Mouse (Mus musculus) lung, postnatal 14 days (tissue): ENCODE results near the gene Cep89.

ENCODE experiments used
- DNase-seq: peaks from one replicate; pipeline ENCODE4 v3.0.0; 2021

The Cep89 gene

DNA sequence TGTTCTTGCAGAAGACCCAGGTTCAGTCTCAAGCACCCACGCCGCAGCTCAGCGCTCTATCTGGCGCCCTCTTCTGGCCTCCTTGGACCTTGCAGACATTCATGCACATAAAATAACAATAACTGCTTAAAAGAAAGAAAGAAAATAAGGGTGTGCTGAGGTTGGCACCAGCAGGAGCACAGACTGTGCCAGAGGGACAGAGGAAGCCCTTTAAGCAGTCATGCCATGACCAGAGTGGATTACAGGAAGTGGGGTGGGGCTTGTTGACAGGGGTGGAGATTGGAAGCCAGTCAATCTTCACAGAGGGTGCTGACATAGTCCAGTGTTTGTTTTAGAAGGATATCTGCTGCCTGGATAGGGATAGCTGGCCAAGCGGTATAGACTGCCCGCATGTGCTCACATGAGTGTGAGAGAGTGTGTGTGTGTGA, 10.3 kb upstream of the Cep89 start:
- DNase-seq: peak; percentile 49

GRCm38 (mm10) chr7:35388694-35389093, 8.1 kb upstream of the Cep89 start:
- no peak for DNase-seq

DNA sequence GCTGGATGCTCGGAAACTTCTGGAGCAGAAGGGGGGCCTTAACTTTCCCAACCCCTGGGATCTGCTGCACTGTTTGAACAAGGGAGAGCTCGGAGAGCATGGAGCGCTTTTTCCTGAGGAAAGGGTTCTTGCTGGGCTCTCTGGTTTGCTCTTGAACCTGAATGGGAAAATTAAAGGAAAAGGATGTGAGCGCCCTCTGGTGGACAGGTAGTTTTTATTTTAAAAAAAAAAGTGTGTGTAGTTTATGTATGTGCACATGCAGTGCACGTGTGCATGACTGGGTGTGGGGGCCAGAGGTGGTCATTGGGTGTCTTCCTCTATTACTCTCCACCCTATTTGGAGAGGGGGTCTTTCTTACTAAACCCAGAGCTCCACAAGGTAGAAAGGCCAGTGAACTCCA, 3.9 kb upstream of the Cep89 start:
- peak; percentile 58 for DNase-seq

DNA sequence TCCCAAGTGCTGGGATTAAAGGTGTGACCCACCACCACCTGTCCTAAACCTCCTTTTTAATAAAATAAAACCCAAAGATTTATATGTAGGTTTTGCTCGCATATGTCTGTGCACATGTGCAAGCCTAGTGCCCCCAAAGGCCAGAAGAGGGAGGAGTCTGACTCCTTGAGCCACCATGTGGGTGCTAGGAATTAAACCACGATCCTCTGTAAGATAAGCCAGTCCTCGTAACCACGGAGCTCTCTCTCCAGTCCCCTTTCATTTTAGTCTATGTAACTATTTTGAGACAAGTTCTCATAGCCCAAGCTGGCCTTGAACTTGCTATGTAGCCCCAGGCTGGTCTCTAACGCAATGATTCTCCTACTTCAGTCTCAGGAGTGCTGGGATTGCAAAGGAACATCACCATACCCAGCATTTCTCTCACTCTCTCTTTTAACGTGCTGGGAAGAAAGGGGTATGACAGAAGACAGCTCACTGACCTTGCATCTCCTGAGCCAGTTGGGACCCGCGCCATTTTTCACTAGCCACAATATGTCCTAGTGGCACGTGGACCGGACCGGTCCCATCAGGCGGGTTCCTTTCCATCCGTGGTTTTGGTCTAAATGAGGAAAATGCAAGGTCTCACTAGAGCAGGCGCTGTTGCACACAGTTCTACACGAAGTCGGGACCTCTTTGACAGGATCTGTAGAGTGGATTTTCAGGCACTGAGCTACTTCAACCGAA, 940 bp upstream of the Cep89 start:
- no peak for DNase-seq

- DNase-seq: no peak
These were observed 4.3 kb downstream of the Cep89 start for GRCm38 (mm10) chr7:35401169-35401568.

- no peak for DNase-seq
These were observed 18.4 kb downstream of the Cep89 start for GRCm38 (mm10) chr7:35415226-35415625.

DNA sequence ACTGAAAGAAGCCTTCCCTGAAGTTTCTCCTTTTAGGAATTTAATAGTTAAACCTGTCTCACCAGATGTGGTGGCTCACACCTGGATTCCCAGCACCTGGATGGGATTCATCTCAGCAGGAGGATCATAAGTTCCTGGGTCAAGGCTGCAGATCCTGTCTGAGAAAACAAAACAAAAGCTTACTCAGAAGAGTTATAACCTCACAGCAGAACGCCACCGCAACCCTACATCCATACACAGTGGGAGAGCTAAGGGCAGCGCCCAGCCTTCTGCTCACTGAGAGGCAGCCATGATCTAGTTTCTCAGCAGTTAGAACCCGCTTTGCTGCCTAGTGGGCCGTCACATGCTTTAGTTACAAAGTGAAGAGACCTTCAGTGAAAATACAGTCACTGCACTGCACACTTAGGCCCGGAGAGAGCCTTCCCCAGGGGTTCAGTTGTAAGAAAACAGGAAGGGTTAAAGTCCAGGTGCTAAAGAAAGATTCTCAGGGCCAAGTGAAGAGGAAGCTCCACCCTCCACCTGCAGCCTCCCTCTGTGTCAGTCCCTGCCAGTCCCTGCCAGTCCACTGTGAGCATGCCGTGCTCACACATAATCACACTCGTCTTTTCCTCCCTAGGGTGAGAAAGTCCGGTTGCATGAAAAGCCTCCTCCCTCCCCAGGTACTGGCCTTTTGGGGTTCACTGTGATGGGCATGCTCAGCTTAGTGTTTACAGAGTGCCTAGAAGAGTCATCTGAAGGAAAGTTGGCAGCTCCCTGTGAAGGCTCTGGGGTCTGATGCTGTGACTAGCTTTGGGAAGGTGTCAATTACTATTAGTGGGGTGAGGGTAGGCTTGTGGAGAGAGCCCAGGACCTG, 19.2 kb downstream of the Cep89 start:
- DNase-seq: no peak

- no peak for DNase-seq
These were observed 19.8 kb downstream of the Cep89 start for GRCm38 (mm10) chr7:35416654-35416948.

- no peak for DNase-seq
These were observed 26.2 kb downstream of the Cep89 start for GRCm38 (mm10) chr7:35423071-35423470.

DNA sequence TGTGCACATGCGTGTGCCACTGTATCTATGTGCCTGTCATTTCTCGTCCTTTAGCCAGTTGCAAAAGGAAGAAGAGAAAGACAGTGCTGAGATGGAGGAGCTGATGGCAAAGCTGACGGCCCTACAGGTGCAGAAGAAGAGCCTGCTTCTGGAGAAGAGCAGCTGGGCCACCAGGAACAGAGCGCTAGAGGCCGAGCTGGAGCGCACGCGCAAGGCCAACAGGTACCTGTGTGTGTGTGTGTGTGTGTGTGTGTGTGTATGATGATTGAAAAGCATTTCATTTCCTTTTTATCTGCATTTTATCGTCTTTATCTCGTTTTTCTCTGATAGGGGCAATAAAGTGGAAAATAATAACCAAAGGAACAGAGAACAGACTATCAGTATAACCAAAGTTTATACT, 31.3 kb downstream of the Cep89 start:
- no peak for DNase-seq

GRCm38 (mm10) chr7:35435266-35435665, 38.4 kb downstream of the Cep89 start:
- no peak for DNase-seq

- DNase-seq: no peak
These were observed 50.7 kb downstream of the Cep89 start for GRCm38 (mm10) chr7:35447501-35447900.

GRCm38 (mm10) chr7:35447996-35448846, 51.4 kb downstream of the Cep89 start, which contains the start of gene Slc7a9:
Gene Slc7a9, plus strand, starts transcription at chr7:35448796.
- no peak for DNase-seq

DNA sequence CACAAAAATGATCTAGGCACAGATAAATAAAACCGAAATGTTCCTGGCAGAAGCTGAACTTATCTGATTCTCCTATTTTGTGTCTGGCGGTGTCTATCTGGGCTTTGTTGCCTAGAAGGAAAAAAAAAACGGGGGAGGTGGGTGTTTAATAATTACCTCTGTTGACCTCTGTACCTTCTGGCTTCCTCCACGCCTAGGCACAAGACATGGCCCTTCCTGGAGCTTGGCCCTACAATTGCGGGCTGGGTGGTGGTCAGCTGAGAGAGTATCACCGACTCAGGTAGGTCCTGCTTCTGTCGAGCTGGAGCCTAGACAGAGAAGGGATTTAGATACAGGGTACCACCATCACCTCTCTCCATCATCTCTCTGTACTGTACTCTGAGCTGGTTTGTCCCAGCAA, 52.0 kb downstream of the Cep89 start:
- DNase-seq: no peak

- no peak for DNase-seq
These were observed 59.4 kb downstream of the Cep89 start for GRCm38 (mm10) chr7:35456091-35456814.

DNA sequence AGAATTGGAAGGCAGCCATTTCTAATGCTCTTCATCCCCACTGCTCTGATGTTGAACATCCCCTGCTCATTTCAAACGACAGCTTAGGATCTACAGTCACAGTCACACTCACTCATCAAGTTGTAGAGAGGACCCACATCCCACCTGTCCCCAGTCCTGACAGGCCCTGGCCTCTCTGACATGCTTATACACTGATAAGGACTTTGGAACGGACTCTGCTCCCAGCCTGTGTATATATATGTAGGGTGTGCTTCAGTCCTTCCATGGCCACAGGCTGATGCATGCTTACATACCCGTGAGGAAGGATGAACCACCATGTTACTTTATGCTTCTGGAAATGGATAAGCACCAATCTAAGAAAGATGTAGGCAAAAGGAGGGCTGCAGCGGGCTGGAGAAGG, 64.1 kb downstream of the Cep89 start:
- no peak for DNase-seq

DNA sequence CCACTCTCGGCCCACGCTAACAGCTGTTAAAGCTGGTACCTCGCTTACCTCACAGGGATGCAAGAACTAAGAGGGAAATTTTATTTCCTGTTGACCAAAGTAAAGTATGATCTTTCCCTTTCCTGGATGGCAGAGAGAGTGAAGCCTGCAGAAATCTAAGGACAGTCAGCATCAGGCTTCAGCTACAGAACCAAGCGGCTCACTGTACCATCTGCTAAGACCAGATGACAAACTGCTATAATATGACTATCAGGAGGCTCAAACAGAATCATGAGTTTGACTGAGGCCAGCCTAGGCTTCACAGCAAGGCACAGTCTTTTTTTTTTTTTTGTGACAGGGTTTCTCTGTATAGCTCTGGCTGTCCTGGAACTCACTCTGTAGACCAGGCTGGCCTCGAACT, 68.2 kb downstream of the Cep89 start:
- no peak for DNase-seq

DNA sequence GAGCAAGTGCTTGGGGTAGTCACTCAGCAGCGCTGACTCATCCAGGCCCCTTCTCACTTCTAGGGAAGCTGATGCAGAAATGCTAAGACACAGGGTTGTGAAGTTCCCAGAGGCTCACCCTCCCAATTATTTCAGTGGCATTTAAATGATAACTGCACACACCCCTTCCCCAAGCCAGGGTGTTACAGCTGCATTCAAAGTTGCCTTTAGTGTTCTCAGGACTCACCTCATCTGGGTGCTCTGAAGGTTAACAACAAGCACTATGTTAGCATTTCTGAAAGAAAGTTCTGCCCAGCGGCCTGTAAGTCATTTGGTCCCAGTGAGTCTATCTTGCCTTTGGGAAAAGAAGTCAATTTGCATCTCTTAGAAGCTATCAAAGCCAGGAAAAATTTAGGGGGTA, 71.0 kb downstream of the Cep89 start:
- DNase-seq: no peak

- no peak for DNase-seq
These were observed 74.0 kb downstream of the Cep89 start for GRCm38 (mm10) chr7:35470794-35471193.

GRCm38 (mm10) chr7:35476457-35476856, 79.6 kb downstream of the Cep89 start:
- no peak for DNase-seq

DNA sequence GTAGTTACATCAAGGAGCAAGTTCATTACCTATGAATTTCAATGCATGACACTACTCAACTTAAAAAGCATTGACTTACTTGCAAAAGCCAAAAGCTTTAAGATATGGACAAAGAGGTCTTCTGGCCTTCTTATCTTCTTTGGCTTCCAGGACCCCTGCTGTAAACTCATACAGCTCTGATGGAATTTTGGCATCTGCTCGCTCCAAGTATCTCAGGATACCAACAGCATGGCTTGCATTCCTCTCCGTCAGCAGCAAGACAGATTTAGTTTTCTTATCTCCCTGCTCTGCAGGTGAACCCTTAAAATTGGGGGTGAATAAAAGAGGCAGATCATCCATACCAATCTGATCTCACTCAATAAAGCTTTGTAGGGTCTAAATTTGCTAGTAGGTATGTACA, 88.3 kb downstream of the Cep89 start:
- DNase-seq: no peak

DNA sequence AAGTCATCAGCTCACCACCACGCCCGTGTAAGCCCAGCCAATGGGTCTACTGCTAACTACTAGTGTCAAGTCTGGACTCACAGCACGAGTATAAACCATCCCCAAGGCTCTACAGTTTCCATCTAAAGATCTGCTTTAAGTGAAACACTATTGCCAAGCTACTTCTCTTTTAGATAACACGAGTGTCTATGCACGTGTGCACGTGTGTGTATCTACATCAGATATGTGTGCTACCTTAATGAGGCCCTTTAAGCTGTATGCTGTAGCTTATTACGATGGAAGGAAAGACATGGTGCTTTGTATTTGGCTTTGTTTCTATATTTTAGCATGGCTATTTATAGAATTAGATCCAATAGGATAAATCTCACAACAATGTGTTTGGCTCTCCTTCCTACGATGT, 89.7 kb downstream of the Cep89 start:
- DNase-seq: no peak
